Mouse (Mus musculus) activated CD4-positive, CD25-positive, alpha-beta regulatory T cell, adult 4 months (primary cell): ENCODE data around the gene Gm49325. TPM values are rescaled to one million over a fixed set of nuclear protein-coding genes. Genes with fewer than 3 reads are reported as not detected.

Source experiments
- ATAC-seq: one replicate; pipeline ENCODE4 v1.8.0; 2017
- polyA plus RNA-seq, 2 experiments: library from polyadenylated mRNA; unstranded; fragments of 100-300 nt; shearing (Covaris generic); gene quantifications; one replicate each; pipeline ENCODE4 v1.2.1; 2017

Gm49325 gene
- polyA plus RNA-seq, 2 experiments from 2014 or later, result 6.5 TPM; not detected in 1

DNA sequence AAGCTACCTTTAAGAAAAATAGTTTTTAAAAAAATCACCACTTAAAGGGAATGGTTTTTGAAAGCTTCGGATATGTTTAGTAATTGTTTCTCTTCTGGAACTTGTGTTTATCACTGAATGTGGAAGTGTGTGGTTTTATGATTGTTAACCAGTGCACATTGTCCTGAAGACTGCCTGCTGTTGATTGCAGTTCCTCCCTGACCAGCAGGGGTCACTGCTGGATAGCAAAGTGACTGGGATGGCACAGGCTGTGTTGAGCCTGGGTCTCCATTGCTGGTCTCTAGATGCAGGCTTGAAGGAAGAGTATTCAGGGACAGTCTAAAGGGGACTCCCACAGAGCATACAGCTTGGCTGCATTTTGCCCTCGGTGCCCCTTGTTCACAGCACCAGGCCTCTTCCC lies 21.5 kb downstream of the Gm49325 start:
- peak; percentile 81 for ATAC-seq

DNA sequence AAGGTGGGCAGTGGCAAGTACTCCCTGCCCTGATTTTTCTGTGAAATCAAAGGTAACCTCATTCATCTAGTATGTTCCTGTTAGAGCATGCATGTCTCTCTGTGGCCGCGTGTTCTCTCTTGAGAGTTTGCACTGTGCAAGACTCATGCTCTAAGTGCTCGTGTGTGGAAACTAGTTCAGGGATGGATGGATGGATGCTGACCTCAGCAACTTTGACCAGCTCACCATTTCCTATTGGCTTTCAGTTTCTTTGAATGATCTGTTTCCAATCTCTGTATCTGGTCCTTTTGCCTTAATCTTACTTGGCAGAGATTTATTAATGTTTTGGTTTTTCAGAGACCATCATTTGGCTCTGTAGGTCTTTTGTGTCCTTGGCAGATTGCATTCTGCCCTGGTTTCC lies 23.2 kb downstream of the Gm49325 start:
- ATAC-seq, result no peak

DNA sequence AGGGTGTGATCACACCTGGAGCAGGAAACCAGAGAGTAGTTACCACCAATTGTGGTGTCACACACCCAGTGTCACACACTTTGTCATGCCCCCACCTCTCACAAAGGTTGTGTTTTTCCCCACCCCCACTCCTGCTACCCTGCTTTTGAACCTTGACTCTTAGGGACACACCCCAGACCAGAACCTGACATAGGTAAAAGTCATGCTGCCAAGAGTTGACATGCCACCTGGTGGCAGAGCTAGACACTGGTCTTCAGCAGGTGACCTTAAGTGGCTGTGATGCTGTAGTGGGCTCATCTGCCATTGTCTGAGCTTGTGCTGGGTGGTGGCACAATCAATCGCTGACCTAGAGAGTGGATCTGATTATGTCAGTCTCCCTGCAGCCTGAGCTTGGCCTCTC lies 24.0 kb downstream of the Gm49325 start:
- ATAC-seq, result no peak

DNA sequence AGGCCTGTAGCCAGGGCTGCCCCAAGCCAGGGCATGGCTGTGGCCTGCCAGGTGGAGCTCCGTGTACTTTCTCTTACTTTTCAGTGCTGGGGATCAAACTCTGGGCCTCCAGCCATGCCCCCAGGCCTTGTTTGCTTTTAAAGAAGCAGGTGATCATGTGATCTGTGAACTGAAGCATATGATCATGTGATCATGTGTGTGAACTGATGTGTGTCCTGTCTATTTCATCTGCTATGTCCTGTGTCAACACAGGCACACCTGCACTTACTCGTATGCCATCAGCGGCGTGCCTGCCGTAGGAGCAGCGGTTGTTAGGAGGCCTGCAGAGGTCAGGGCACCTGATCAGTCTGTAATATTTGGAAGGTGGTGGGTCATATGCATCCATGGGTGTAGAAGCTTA lies 28.0 kb downstream of the Gm49325 start:
- ATAC-seq, result no peak

DNA sequence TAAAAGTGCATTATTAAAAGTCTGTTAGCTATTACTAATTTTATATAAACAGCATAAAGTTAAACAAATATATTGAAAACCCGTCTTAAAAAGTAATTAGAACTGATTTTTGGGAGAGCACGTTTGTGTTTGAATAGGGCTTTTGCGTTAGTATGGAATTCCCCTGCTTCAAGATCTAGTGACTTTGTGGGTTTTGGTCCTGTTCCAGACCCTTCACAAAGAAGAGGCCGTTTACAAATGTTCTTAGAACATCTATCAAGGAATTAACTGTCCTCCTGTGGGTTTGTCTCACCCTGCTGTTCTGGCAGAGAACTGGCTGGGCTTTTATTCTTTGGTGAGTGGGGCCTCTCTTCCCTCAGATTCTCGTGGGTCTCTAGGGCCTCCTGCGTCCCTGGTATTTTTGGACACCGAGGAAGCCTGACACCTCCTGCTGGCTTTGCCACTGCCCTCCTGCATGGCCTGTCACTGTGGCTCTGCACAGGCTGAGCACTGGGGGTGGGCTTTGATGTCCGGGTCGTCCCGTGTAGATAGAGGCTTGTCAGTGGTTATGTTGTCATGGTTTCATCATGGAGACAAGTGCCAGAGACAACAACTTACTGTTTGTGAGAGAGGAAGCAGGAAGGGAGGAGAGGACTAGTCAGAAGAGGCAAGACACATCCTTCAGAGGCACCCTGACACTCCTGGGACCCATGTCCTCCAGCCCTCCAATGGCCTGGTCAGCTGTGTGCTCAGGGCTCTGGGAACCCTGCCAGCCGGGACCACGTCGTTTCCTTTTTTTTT lies 28.6 kb downstream of the Gm49325 start:
- no peak for ATAC-seq

DNA sequence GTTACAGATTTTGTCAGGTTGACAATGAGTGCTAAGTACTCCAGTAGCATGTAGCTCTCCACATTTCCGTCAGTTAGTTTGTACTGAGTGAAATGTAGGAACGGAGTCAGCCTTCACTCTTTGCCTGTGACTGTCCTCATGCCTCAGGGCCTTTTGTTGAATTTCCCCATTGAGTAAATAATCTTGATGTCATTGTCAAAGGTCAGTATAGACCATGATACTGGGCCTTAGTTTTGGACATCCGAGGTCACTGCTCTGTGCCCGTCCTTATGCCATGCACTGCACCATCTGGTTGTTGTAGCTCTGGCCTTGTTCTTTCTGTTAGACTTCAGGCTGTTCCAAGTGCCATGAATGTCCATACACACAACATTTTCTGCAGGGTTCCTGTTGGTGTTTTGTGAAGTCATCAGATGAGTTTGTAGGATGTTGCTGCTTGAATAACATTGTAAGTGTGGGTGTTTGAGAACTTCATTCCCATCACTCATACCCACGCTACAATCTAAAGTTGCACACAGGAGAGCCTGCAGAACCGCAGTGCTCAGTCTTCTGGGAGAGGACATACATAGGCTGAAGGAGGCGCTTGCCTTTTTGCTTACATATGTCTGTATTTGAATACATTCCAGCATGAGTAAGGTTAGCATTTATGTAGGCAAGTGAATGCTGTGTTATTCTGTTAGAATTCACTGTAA lies 30.4 kb downstream of the Gm49325 start:
- no peak for ATAC-seq

DNA sequence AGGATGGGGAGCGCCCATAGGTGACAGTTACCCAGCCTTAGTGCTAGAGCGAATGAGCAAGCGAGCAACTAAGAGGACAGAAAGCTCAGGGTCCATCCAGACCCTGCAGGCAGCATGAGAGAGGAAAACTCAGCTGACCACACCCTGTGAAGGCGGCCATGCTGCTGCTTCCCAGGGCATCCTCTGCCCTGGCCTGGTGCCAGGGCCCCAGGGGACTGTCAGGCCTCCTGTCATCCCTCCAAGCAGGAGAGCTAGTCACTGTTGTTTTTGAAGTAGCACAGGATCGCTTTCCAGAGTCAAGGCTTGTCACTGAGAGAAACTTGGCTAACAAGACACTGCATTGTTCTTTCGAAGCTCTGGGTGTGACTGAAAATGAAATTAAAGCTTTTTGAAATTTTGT lies 33.0 kb downstream of the Gm49325 start:
- no peak for ATAC-seq

DNA sequence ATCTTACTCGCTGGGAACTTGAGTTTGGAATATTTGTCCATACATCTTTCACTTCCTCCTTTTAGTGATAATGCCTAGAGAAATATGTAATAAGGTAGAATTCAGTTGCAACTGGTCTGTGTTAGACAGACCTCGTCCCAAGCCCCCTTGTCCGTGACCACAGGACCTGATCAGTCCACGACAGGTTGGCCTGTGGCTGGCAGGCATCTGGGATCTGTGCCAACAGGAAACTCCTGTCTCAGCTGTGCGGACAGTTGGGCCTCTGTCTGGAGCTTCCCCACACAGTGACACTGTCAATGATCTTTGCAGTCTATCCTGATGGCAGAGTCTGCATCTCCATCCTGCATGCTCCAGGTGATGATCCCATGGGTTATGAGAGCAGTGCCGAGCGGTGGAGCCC lies 37.2 kb downstream of the Gm49325 start:
- ATAC-seq, result no peak

DNA sequence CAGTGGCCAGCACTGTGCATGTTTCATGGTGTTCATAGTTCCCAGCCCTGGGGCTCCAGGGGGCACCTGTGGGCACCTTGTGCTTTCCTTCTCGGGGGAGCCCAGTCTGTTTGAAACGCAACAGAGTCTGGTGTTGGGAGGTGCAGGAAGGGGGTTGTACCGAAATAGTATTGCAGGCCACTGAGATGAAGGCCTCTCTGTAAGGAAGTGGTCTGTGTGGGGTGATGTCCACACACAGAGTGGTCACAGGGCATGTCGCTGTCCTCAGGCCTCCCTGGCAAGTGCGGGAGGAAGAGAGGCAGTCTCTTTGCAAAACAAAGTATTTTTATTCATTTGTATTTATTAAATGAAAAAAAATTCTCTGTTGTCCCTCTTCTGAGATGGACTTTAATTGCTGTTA lies 39.6 kb downstream of the Gm49325 start:
- ATAC-seq, result no peak

DNA sequence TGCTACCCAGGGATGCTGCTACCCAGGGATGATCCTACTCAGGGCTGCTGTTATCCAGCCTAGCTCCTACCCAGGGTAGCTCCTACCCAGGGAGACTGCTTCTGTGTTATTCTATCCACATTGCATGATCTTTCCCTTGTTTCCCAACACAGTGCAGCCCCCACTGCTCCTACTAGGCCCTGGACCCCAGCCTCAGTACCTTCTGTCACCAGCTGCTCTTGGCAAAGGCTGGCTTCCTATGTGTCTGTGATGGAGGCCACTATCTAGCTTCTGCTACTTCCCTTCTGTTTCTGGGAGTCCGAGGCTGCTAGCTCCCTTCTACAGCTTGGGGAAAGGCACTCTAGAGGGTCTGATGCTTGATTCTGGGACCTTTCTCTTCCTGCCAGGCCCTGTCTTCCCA lies 41.5 kb downstream of the Gm49325 start:
- ATAC-seq, result no peak

DNA sequence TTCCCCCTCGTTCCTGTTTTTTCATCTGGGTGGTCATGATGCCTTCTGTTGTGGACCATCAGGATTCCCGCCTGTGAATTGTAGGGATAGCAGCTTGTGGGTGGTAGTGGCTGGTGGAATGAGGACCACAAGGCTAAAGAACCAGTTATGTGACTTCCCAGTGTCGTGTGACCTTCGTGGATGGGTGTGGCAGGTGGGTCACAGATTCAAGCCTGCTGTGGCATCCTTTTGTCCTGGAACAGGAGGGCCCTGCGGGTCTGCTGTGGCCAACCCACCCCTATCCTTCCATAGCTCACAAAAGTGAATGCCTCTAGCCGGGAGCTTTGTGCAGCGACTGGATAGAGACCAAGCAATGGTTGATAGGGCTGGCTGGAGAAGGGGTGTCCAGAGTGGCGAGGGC lies 41.9 kb downstream of the Gm49325 start:
- ATAC-seq, result no peak

DNA sequence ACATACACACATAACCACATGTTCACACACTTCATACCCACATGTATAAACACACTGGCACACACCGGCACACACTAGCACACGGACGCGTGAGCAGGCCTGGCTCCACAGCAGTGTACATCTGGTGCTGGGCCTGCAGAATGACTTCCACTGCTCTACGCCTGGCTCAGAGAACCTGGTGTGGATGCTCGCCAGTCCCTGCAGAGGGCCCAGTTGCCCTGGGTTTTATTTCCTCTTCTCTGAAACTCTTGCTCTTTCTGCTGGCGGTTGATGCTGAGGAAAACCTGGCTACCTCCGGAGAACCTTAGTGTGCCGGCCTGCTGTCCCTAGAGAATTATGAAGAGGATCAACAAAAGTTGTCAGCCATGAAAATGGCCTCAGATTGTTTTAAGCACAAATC lies 46.0 kb downstream of the Gm49325 start:
- no peak for ATAC-seq

DNA sequence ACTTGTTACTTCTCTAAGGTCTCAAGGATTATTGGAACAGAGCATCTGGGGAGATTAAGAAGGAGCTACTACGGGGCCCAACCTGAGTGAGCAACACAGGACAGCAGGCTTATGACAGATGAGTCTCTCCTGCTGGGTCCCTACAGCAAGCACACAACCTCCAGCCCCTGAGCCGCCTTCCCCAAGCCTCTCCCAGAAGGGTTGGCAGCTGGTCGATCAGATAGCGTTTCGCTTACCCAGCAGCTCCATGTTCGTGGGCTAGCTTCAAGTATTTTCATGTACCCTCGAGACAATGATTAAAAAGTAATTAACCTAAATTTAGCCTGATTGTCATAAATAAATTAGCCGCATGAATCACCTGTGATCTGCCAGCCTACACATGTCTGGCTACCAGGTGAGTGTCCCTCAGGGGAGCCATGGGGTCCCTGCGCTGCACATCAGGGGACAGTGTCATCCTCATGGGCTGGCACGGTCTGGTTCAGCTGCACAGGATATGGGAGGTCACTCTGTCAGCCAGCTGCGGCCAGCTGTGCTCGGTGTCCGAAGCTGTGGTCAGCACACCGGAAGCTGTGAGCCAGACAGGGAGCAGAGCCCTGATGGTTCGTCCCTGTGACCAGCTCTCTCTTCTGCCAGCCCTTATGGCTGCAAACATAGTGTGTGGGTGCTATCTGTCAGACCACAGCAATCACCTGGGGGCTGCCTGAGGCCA lies 52.4 kb downstream of the Gm49325 start:
- no peak for ATAC-seq

DNA sequence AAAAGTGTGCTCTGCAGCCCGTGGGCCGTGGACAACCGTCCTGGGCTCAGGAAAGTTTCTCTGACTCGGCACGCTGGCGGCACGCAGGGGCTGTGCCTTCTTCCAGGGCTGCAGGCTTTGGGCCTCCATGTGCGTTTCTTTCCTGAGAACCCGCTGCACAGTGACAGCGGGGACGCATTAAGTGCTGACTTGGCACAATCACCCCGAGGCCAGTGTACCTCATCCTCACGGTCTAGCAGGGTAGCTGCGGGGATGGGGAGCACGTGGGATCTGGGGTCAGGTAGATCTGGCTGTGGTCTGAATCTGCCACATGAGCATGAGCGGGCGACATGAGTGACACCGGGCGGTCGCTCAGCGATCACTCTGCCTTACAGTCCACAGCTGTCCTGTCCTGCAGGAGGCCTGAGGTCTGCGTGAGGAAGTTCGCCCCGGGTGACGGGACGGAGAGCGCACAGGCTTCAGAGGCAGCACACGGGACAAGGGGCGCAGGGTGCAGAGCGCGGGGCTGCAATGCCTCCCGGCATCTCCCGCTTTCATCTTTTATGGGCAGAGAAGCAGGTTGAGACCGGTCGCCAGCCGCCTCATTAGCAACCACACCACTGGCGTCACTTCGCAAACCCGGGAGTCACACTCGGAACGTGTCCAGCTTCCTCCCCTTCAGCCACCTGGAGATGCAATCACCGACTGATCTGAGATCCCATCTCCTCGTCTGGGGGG lies 58.1 kb downstream of the Gm49325 start:
- no peak for ATAC-seq

DNA sequence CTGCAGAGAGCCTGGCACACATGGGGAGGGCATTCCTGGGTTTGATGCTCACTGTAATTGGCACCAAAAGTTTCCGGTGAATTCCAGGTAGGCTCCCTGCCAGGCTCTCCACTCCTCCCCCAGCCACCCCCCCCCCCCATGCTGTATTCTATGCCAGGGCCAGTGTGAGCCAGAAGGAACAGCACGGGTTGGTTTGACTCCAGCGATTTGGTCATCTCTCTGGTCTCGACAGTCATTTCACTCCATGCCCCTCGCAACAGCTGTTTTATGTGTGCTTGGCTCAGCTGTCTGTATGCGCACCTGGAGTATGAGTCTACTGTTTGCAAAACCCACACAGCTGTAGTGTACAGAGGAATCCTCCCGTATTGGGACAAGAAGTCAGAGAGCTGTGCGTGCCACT lies 60.3 kb downstream of the Gm49325 start:
- no peak for ATAC-seq

DNA sequence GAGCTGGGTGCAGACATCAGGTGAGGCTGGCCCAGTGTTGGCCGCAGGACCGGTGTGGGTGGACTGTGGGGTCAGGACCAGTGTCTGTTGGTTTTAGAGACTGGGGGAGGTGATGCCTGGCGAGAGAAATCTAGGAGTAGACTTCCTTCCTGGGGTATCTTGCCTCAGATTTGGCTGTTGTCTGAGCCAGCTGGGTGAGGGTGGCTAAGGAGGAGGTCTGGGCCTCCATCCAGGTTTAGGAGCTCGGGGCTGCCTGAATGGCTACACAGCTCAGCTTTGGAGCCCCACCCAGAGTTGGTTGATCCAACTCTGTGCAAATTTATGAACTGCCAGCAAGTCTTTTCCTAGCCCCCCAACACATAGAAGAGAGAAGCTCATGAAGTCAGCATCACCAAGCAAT lies 61.4 kb downstream of the Gm49325 start:
- ATAC-seq, result no peak

DNA sequence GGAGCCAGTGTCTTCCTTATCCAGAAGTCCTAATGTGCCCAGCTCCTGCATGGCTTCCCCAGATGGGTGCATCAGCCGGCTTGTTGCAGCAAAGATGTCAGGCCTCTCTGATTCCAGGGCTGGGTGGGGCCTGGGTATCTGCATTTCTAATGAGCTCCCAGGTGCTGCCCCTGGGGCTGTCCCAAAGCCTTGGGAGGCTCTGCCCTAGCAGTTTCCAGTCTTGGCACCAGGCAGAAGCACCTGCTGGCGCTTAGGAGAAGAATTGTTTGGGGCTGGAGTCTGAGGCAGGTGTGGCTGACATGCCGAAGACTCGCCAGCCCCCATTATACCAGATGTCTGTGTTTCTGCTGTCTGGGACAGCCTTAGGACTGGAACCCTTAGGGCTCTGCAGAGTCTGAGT lies 64.7 kb downstream of the Gm49325 start:
- no peak for ATAC-seq

DNA sequence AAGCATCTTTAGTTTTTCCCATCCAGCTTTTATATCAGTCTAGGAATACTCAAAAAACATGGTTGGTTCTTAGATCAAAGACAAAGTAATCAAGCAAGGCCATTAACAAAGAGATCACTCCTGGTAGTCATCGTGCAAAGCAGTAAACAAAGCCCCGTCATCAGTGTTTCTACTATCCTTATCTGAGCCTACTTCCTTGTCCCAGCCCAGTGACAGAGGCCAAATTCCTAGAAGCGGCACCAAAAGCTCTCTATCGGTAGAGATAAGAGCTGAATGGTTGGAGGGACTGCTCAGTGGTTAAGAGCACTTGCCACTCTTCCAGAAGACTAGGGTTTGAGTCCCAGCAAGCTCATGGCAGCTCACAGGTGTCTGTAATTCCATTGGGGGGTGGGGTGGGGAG lies 65.5 kb downstream of the Gm49325 start:
- ATAC-seq, result no peak

DNA sequence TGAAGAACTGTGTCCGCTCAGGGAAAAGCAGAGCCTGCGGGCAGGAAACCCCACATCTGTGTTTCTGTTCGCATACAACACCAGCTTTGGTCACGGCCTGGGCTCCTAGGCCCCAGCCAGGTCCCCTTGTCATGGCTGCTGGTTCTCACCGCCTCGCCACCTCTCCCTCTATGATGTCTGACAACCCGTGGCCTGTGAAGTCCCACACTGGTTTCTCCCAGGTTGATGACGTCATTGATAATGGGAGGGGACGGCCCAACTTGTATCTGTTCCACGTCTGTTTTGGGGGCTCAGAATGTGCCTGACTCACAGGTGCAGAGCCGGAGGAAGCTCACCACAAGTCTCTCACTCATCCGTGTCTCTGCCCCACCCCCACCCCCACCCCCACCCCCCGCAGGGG lies 67.8 kb downstream of the Gm49325 start:
- ATAC-seq, result no peak

DNA sequence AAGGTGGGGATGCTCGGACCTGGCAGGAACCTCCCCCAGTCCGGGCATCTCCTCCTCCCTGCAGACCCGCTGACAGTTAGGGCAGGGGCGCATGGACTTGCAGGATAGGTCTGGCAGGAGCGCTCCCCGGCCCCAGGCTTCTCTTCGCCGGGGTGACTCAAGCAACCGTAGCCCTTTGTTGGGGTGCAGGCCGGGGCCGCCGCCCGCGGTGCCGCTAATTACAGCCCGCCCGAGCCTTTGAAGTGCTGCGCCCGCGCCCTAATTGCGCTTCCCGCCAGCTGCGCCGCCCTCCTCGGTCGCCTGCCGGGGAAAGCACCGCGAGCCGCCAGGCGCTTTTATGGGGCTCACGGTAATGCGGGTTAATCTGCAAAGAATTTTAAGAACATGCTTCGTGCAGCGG lies 71.6 kb downstream of the Gm49325 start:
- peak; percentile 23 for ATAC-seq

DNA sequence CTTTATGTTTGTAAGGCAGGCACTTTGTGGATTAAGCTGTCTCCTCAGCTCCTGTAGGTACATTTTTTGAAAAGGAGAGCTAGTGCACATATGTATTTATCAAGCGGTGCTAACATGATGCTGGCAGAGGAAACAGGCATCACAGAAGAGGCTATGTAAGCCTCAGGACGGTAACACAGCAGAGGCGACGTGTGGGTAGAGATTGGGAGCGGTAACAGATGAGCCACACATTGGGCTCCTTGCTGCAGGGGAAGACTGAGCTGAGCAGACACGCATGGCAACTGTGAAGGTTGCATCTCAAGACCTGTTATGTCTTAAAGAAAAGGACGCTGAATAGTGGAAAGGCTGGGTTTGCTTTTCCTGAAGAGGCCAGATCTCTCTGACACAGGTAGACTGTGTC lies 77.0 kb downstream of the Gm49325 start:
- no peak for ATAC-seq

DNA sequence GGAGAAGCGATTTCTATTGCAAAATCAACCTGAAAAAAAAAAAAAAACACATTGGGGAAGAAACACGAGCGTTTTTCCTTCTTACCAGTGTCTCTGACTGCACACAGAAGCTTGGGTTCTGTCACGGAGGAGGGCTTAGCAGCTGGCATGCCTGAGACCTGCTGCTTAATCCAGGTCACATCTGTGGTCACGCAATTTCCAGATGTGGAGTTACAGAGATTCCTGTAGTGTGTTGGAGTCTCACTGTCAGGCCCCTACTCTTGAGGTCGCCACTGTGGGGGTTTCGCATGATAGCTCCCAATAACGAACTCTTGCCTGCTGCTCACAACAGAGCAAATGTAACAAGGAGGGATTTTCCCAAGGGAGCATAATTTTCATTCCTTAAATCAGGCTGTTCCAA lies 78.2 kb downstream of the Gm49325 start:
- no peak for ATAC-seq
